Mouse (Mus musculus) heart, postnatal 0 days (tissue): Measurements from ENCODE around the gene Cep104.

ENCODE experiments used
- CTCF ChIP-seq: IDR thresholded peaks from 2 replicates; pipeline ENCODE4 v1.5.1; 2016; ENCODE audit warnings: antibody characterized with exemption, control low read depth, low read depth
- EP300 ChIP-seq: IDR thresholded peaks from 2 replicates; pipeline ENCODE4 v1.6.1; 2016; ENCODE audit warnings: antibody characterized with exemption, low read depth

GRCm38 (mm10) chr4:153992715-153993114 is 17.7 kb downstream of the Cep104 start:
- no peak for TF ChIP-seq CTCF
- TF ChIP-seq EP300: no peak
